23 mouse cellular contexts compared by ENCODE assay signal in genomic region chr2:93345663-93346268, GRCm38 (mm10). TPM values are rescaled to one million over a fixed set of nuclear protein-coding genes. Genes with fewer than 3 reads are reported as not detected.
DNase-seq lines count a peak whose midpoint lies in the region; ATAC-seq lines count a peak whose summit lies in the region.
"Had no signal": no experiment of that assay in that cellular context is flagged by ENCODE, and none has a peak within 500 bp of the region (broad histone marks: within the 10 kb centered on the region; RNA-seq: fewer than 3 reads in every experiment).

No protein-coding gene starts in this region.

- WGBS in forebrain, embryonic 10.5 days = 77% methylated on average over 5 of the region's 5 CpGs
- 77% methylated on average over 5 of the region's 5 CpGs for WGBS in forebrain, embryonic 14.5 days
- 51% methylated on average over 5 of the region's 5 CpGs for WGBS in kidney, embryonic 14.5 days
- WGBS in neural tube, embryonic 15.5 days = 69% methylated on average over 5 of the region's 5 CpGs

- H3K4me2 ChIP-seq in forebrain, embryonic 14.5 days (ENCODE audit: low read length) = no peak overlapping the region
- H3K4me2 ChIP-seq in kidney, embryonic 14.5 days (replicated peaks; ENCODE audit: low read depth, low read length) = no peak overlapping the region
- H3K4me2 ChIP-seq in neural tube, embryonic 15.5 days = no peak overlapping the region
- H3K4me2 ChIP-seq: limb, embryonic 13.5 days; midbrain, embryonic 12.5 days; neural tube, embryonic 12.5 days had no signal

- no peaks in the 10 kb centered on the region for H3K9me3 ChIP-seq in forebrain, embryonic 10.5 days
- H3K9me3 ChIP-seq in forebrain, embryonic 14.5 days (replicated peaks; ENCODE audit: control insufficient read depth, low read length) = no peaks in the 10 kb centered on the region
- no peaks in the 10 kb centered on the region for H3K9me3 ChIP-seq in kidney, embryonic 14.5 days (ENCODE audit: control insufficient read depth, low read length)
- no peaks in the 10 kb centered on the region for H3K9me3 ChIP-seq in neural tube, embryonic 15.5 days (replicated peaks)
- H3K9me3 ChIP-seq: hindbrain, embryonic 10.5 days; limb, embryonic 13.5 days; midbrain, embryonic 12.5 days; neural tube, embryonic 12.5 days had no signal

- no peak overlapping the region for H3K9ac ChIP-seq in forebrain, embryonic 14.5 days (ENCODE audit: low read length)
- H3K9ac ChIP-seq in kidney, embryonic 14.5 days (ENCODE audit: low read depth, low read length) = no peak overlapping the region
- no peak overlapping the region for H3K9ac ChIP-seq in neural tube, embryonic 15.5 days (replicated peaks)
- H3K9ac ChIP-seq: forebrain, postnatal 0 days; limb, embryonic 13.5 days; midbrain, embryonic 12.5 days; neural tube, embryonic 12.5 days had no signal

- DNase-seq in forebrain, embryonic 10.5 days (ENCODE audit: extremely low spot score, low spot score) = no peak
- DNase-seq in forebrain, embryonic 14.5 days (ENCODE audit: low spot score) = no peak
- DNase-seq in kidney, adult 11 months = no peak
- peak; percentile 1 for DNase-seq in 416B (ENCODE audit: low read depth)
- no peak for DNase-seq in retina, postnatal 1 day
- DNase-seq: adrenal gland, postnatal 25 days; cerebellum, adult 11 months; cerebellum, postnatal 10 days; forebrain, postnatal 0 days; kidney, postnatal 36 days; lung, adult 18-20 months; lung, postnatal 36 days; thymus, postnatal 25 days had no signal

- no peak for ATAC-seq in forebrain, embryonic 14.5 days
- ATAC-seq in kidney, embryonic 14.5 days (ENCODE audit: low FRiP score, low TSS enrichment) = no peak
- peak; percentile 39 to 43; a peak in 3 of 4 replicates for ATAC-seq in hematopoietic stem cell, adult 5-6 weeks (replicated peaks in 1 of 2; ENCODE audit: insufficient read depth in 1 of 2, low FRiP score in 2 of 2, low TSS enrichment in 1 of 2, low read depth in 1 of 2, poor library complexity in 2 of 2, severe bottlenecking in 2 of 2)
- ATAC-seq in neural tube, embryonic 15.5 days (ENCODE audit: low FRiP score) = no peak
- ATAC-seq: CD4-positive, CD25-positive, alpha-beta regulatory T cell, adult 4 months; forebrain, postnatal 0 days; hindbrain, postnatal 0 days; intestine, postnatal 0 days had no signal

- no peaks in the 10 kb centered on the region for H3K27me3 ChIP-seq in forebrain, embryonic 10.5 days (ENCODE audit: poor library complexity, severe bottlenecking)
- no peaks in the 10 kb centered on the region for H3K27me3 ChIP-seq in forebrain, embryonic 14.5 days (replicated peaks; ENCODE audit: control insufficient read depth, insufficient read depth, low read length)
- no peaks in the 10 kb centered on the region for H3K27me3 ChIP-seq in kidney, embryonic 14.5 days (ENCODE audit: control insufficient read depth, insufficient read depth, low read length)
- H3K27me3 ChIP-seq in neural tube, embryonic 15.5 days (replicated peaks) = no peaks in the 10 kb centered on the region
- H3K27me3 ChIP-seq: limb, embryonic 13.5 days; neural tube, embryonic 12.5 days had no signal

- H3K27ac ChIP-seq in forebrain, embryonic 10.5 days = peak overlapping the region; percentile 12; the same call in 1 of the 2 replicates
- H3K27ac ChIP-seq in forebrain, embryonic 14.5 days (ENCODE audit: low read depth, low read length) = no peak overlapping the region
- 0 out of 2 replicates have a peak overlapping the region, but pooled peaks have one; percentile 42 for H3K27ac ChIP-seq in kidney, embryonic 14.5 days (ENCODE audit: low read depth, low read length)
- H3K27ac ChIP-seq in neural tube, embryonic 15.5 days (replicated peaks) = no peak overlapping the region
- H3K27ac ChIP-seq: hindbrain, postnatal 0 days; limb, embryonic 13.5 days; midbrain, embryonic 12.5 days; neural tube, embryonic 12.5 days had no signal

- H3K4me3 ChIP-seq in forebrain, embryonic 10.5 days = no peak overlapping the region
- H3K4me3 ChIP-seq in forebrain, embryonic 14.5 days (ENCODE audit: low read depth, low read length) = no peak overlapping the region
- H3K4me3 ChIP-seq in kidney, embryonic 14.5 days (ENCODE audit: low read length) = no peak overlapping the region
- no peak overlapping the region for H3K4me3 ChIP-seq in neural tube, embryonic 15.5 days (replicated peaks)
- H3K4me3 ChIP-seq: hindbrain, embryonic 10.5 days; limb, embryonic 13.5 days; midbrain, embryonic 12.5 days; neural tube, embryonic 12.5 days had no signal

- no peaks in the 10 kb centered on the region for H3K36me3 ChIP-seq in forebrain, embryonic 10.5 days (replicated peaks)
- no peaks in the 10 kb centered on the region for H3K36me3 ChIP-seq in forebrain, embryonic 14.5 days (ENCODE audit: control insufficient read depth, insufficient read depth, low read length)
- no peaks in the 10 kb centered on the region for H3K36me3 ChIP-seq in kidney, embryonic 14.5 days (ENCODE audit: control insufficient read depth, insufficient read depth, low read length)
- H3K36me3 ChIP-seq in neural tube, embryonic 15.5 days = no peaks in the 10 kb centered on the region
- H3K36me3 ChIP-seq: hindbrain, embryonic 10.5 days; limb, embryonic 13.5 days; midbrain, embryonic 12.5 days; neural tube, embryonic 12.5 days had no signal

- H3K4me1 ChIP-seq in forebrain, embryonic 10.5 days = peaks cover 19% of the 10 kb centered on the region
- H3K4me1 ChIP-seq in forebrain, embryonic 14.5 days (ENCODE audit: control insufficient read depth, insufficient read depth, low read length) = no peaks in the 10 kb centered on the region
- H3K4me1 ChIP-seq in kidney, embryonic 14.5 days (ENCODE audit: control insufficient read depth, insufficient read depth, low read length) = no peaks in the 10 kb centered on the region
- H3K4me1 ChIP-seq in neural tube, embryonic 15.5 days = no peaks in the 10 kb centered on the region
- H3K4me1 ChIP-seq: limb, embryonic 13.5 days; midbrain, embryonic 12.5 days; neural tube, embryonic 12.5 days had no signal

RNA-seq across cellular contexts. Expression of gene Tspan18, which starts 11.5 kb away (rescaled TPM):
- polyA plus RNA-seq in forebrain, embryonic 10.5 days (2016; fragmentation: Nextera tagmentation; extraction: Ambion mirVana) = 30.1 and 31.4 TPM in 2 replicates
- polyA plus RNA-seq in forebrain, embryonic 14.5 days (2014; fragmentation: Nextera tagmentation; extraction: Ambion mirVana) = 15.6 and 17.3 TPM in 2 replicates
- polyA plus RNA-seq in kidney, embryonic 14.5 days (2014; fragmentation: Nextera tagmentation; extraction: Ambion mirVana) = 40.8 and 49.2 TPM in 2 replicates
- not detected in 2 replicates for total RNA-seq in hematopoietic stem cell, adult 5-6 weeks (2017)
- polyA plus RNA-seq in neural tube, embryonic 15.5 days (2015; fragmentation: Nextera tagmentation; extraction: Ambion mirVana) = 22.0 and 29.3 TPM in 2 replicates

Comparison
In these comparisons a context has a peak if more than half of its experiments do, and no peak if none do; other contexts are left out.
1. H3K27ac ChIP-seq: peak in forebrain, embryonic 10.5 days (single experiment) and kidney, embryonic 14.5 days (single experiment); none in forebrain, embryonic 14.5 days (single experiment) and neural tube, embryonic 15.5 days (single experiment).
2. ATAC-seq: peak in hematopoietic stem cell, adult 5-6 weeks (2 of 2); none in forebrain, embryonic 14.5 days (single experiment), kidney, embryonic 14.5 days (single experiment) and neural tube, embryonic 15.5 days (single experiment).